Comparison of ENCODE assay signal across 35 mouse cellular contexts in the genomic region with DNA sequence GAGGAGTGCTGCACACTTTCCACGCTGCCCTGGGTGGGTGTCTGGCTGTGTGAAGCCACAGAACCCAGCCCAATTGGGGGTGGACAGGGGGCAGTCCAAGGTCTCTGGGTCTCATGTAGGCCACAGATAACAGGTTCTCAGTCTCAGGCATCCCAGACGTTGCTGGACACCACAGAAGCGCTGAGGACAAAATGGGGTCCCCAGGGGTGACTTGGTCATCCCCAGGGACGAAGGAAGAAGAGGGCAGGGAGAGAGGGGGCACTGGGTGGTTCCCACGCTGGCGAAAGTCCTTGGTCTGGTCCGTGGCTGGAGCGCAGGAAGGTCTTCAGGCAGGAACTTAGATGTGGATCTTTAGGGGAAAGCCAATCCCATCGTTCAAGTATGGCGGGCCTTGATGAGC. TPM values are rescaled to one million over a fixed set of nuclear protein-coding genes. Genes with fewer than 3 reads are reported as not detected.
"Had no signal": no experiment of that assay in that cellular context is flagged by ENCODE, and none has a peak within 500 bp of the region (broad histone marks: within the 10 kb centered on the region; RNA-seq: fewer than 3 reads in every experiment).

No protein-coding gene starts in this region.

- H3K4me2 ChIP-seq: limb, embryonic 12.5 days; limb, embryonic 13.5 days; limb, embryonic 15.5 days; liver, embryonic 11.5 days; liver, embryonic 12.5 days; liver, embryonic 13.5 days; liver, embryonic 15.5 days; lung, embryonic 14.5 days; lung, embryonic 15.5 days; midbrain, embryonic 11.5 days; midbrain, embryonic 12.5 days; midbrain, embryonic 13.5 days; midbrain, embryonic 15.5 days; neural tube, embryonic 12.5 days had no signal

- H3K27me3 ChIP-seq: limb, embryonic 15.5 days; neural tube, embryonic 12.5 days had no signal

- H3K4me3 ChIP-seq: limb, embryonic 10.5 days; limb, embryonic 12.5 days; limb, embryonic 13.5 days; limb, embryonic 15.5 days; liver, embryonic 12.5 days; liver, embryonic 13.5 days; liver, embryonic 15.5 days; lung, embryonic 15.5 days; megakaryocyte, embryonic 14.5 days; midbrain, embryonic 10.5 days; midbrain, embryonic 12.5 days; midbrain, embryonic 13.5 days; midbrain, embryonic 15.5 days; myocyte; neural tube, embryonic 12.5 days had no signal

- H3K36me3 ChIP-seq: limb, embryonic 10.5 days; limb, embryonic 12.5 days; limb, embryonic 13.5 days; limb, embryonic 15.5 days; liver, embryonic 12.5 days; liver, embryonic 13.5 days; liver, embryonic 15.5 days; lung, embryonic 15.5 days; midbrain, embryonic 10.5 days; midbrain, embryonic 12.5 days; midbrain, embryonic 13.5 days; midbrain, embryonic 15.5 days; neural tube, embryonic 12.5 days had no signal

- H3K9me3 ChIP-seq: limb, embryonic 10.5 days; limb, embryonic 12.5 days; limb, embryonic 13.5 days; limb, embryonic 15.5 days; liver, embryonic 12.5 days; liver, embryonic 13.5 days; liver, embryonic 15.5 days; lung, embryonic 15.5 days; megakaryocyte, embryonic 14.5 days; midbrain, embryonic 10.5 days; midbrain, embryonic 12.5 days; midbrain, embryonic 13.5 days; midbrain, embryonic 15.5 days; neural tube, embryonic 12.5 days had no signal

- H3K4me1 ChIP-seq: limb, embryonic 10.5 days; limb, embryonic 12.5 days; limb, embryonic 15.5 days; liver, embryonic 12.5 days; liver, embryonic 13.5 days; liver, embryonic 15.5 days; lung, embryonic 15.5 days; midbrain, embryonic 10.5 days; midbrain, embryonic 12.5 days; midbrain, embryonic 13.5 days; midbrain, embryonic 15.5 days; neural tube, embryonic 12.5 days had no signal

- ATAC-seq: liver, embryonic 12.5 days; liver, postnatal 0 days; lung, postnatal 0 days; midbrain, embryonic 13.5 days; midbrain, embryonic 15.5 days; midbrain, embryonic 16.5 days had no signal

- DNase-seq: left cerebral cortex, postnatal 4 days; liver; liver, embryonic 13.5 days; liver, postnatal 0 days; lung, adult 18-20 months; lung, adult 2 months; lung, embryonic 14.5 days; lung, postnatal 10 days; lung, postnatal 14 days; lung, postnatal 36 days; lung, postnatal 4 days; midbrain, embryonic 14.5 days had no signal

- H3K27ac ChIP-seq: limb, embryonic 10.5 days; limb, embryonic 12.5 days; limb, embryonic 13.5 days; limb, embryonic 15.5 days; liver, embryonic 12.5 days; liver, embryonic 13.5 days; liver, embryonic 14.5 days; liver, embryonic 15.5 days; lung, embryonic 15.5 days; macrophage; midbrain, embryonic 10.5 days; midbrain, embryonic 12.5 days; midbrain, embryonic 13.5 days; midbrain, embryonic 15.5 days; neural tube, embryonic 12.5 days had no signal

- H3K9ac ChIP-seq: limb, embryonic 12.5 days; limb, embryonic 13.5 days; limb, embryonic 15.5 days; liver, embryonic 12.5 days; liver, embryonic 13.5 days; liver, embryonic 14.5 days; liver, embryonic 15.5 days; liver, postnatal 0 days; lung, embryonic 14.5 days; lung, embryonic 15.5 days; midbrain, embryonic 12.5 days; midbrain, embryonic 13.5 days; midbrain, embryonic 15.5 days; neural tube, embryonic 12.5 days had no signal

RNA-seq across cellular contexts. Expression of gene Tfap2a, which starts 13.7 kb away (rescaled TPM):
- total RNA-seq: liver, adult 2 months; megakaryocyte-erythroid progenitor cell, adult 5-6 weeks had no signal
- polyA plus RNA-seq: liver, embryonic 13.5 days; liver, embryonic 15.5 days; liver, embryonic 16.5 days; liver, postnatal 0 days had no signal
